Mouse (Mus musculus): ENCODE data around the gene Rhob. TPM values are rescaled to one million over a fixed set of nuclear protein-coding genes. Genes with fewer than 3 reads are reported as not detected.

The Rhob gene
- polyA plus RNA-seq, 1 experiment = 91.4 TPM

GRCm38 (mm10) chr12:8450639-8451038 is 49.2 kb downstream of the Rhob start:
- TF ChIP-seq POLR2A (IDR thresholded peaks at IDR 0.05; ENCODE audit: control insufficient read depth, extremely low read depth, insufficient read depth, low read length, poor library complexity) = no peak
- TF ChIP-seq CTCF (IDR thresholded peaks at IDR 0.05; ENCODE audit: borderline replicate concordance, control insufficient read depth, extremely low read depth, insufficient read depth, low read length, poor library complexity) = no peak
- H3K27ac ChIP-seq (ENCODE audit: control insufficient read depth, insufficient read depth, low read length) = no peak overlapping the region
- H3K36me3 ChIP-seq (ENCODE audit: control insufficient read depth, insufficient read depth, low read length) = no peaks in the 10 kb centered on the region
- H3K4me1 ChIP-seq (replicated peaks; ENCODE audit: control insufficient read depth, insufficient read depth, low read length) = no peaks in the 10 kb centered on the region
- no peak for DNase-seq
- no peaks in the 10 kb centered on the region for H3K27me3 ChIP-seq (ENCODE audit: control insufficient read depth, insufficient read depth, low read length)
- WGBS = 24% methylated on average over 6 of the region's 6 CpGs
- no peak overlapping the region for H3K4me3 ChIP-seq (ENCODE audit: control insufficient read depth, insufficient read depth, low read length)

GRCm38 (mm10) chr12:8450028-8450427 is 49.8 kb downstream of the Rhob start:
- Histone ChIP-seq H3K27me3 (ENCODE audit: control insufficient read depth, insufficient read depth, low read length) (no peaks in the 10 kb centered on the region), H3K4me3 (ENCODE audit: control insufficient read depth, insufficient read depth, low read length) (no peak overlapping the region), H3K36me3 (ENCODE audit: control insufficient read depth, insufficient read depth, low read length) (no peaks in the 10 kb centered on the region), H3K27ac (ENCODE audit: control insufficient read depth, insufficient read depth, low read length) (no peak overlapping the region), H3K4me1 (replicated peaks; ENCODE audit: control insufficient read depth, insufficient read depth, low read length) (no peaks in the 10 kb centered on the region)
- no peak for TF ChIP-seq CTCF (IDR thresholded peaks at IDR 0.05; ENCODE audit: borderline replicate concordance, control insufficient read depth, extremely low read depth, insufficient read depth, low read length, poor library complexity)
- TF ChIP-seq POLR2A (IDR thresholded peaks at IDR 0.05; ENCODE audit: control insufficient read depth, extremely low read depth, insufficient read depth, low read length, poor library complexity) = no peak
- WGBS = 89% methylated on average over 1 of the region's 1 CpGs
- no peak for DNase-seq

Other genes starting within 250 kb of the Rhob start
- 2.3 and 3.5 TPM in 2 replicates for gene Gdf7, start 198.1 kb downstream of the Rhob start, polyA plus RNA-seq (2012; rRNA removed)
- gene Hs1bp3, start 186.6 kb downstream of the Rhob start, polyA plus RNA-seq (2012; rRNA removed) = 12.4 and 14.3 TPM in 2 replicates
- gene Slc7a15, start 99.1 kb upstream of the Rhob start, polyA plus RNA-seq (2012; rRNA removed) = 0.16 and 0.28 TPM in 2 replicates
- 149 and 162 TPM in 2 replicates for gene Pum2, start 174.1 kb upstream of the Rhob start, polyA plus RNA-seq (2012; rRNA removed)

All from thymus, adult 2 months (tissue).